Mouse (Mus musculus): ENCODE results near the gene Aanat.
"Not testable (repeated sequence)": the region's sequence is repeated elsewhere in the genome, so short reads cannot be mapped to it uniquely, and the experiment has no call there.

Gene Aanat

GRCm38 (mm10) chr11:116611168-116611567 is 24.9 kb downstream of the Aanat start:
- not testable (repeated sequence) for DNase-seq (ENCODE audit: low spot score in 2 of 2)

GRCm38 (mm10) chr11:116611883-116612282 is 25.7 kb downstream of the Aanat start:
- no peak for DNase-seq (ENCODE audit: low spot score in 2 of 2)

GRCm38 (mm10) chr11:116612554-116612953 is 26.3 kb downstream of the Aanat start:
- no peak for DNase-seq (ENCODE audit: low spot score in 2 of 2)

GRCm38 (mm10) chr11:116613234-116613633 is 27.0 kb downstream of the Aanat start:
- no peak for DNase-seq (ENCODE audit: low spot score in 2 of 2)

GRCm38 (mm10) chr11:116615735-116616437 is 29.7 kb downstream of the Aanat start:
- DNase-seq (ENCODE audit: low spot score in 2 of 2), result no peak

GRCm38 (mm10) chr11:116616438-116617118 is 30.3 kb downstream of the Aanat start:
- no peak for DNase-seq (ENCODE audit: low spot score in 2 of 2)

- DNase-seq (ENCODE audit: low spot score in 2 of 2), result no peak
Measured at GRCm38 (mm10) chr11:116617641-116618040, 31.4 kb downstream of the Aanat start.

- no peak for DNase-seq (ENCODE audit: low spot score in 2 of 2)
Measured at GRCm38 (mm10) chr11:116618666-116619065, 32.4 kb downstream of the Aanat start.

GRCm38 (mm10) chr11:116619156-116619555 is 32.9 kb downstream of the Aanat start:
- no peak for DNase-seq (ENCODE audit: low spot score in 2 of 2)

GRCm38 (mm10) chr11:116619561-116619960 is 33.3 kb downstream of the Aanat start:
- no peak for DNase-seq (ENCODE audit: low spot score in 2 of 2)

- DNase-seq (ENCODE audit: low spot score in 2 of 2), result no peak
Measured at GRCm38 (mm10) chr11:116620073-116620472, 33.8 kb downstream of the Aanat start.

- DNase-seq (ENCODE audit: low spot score in 2 of 2), result no peak
Measured at GRCm38 (mm10) chr11:116620559-116621253, 34.5 kb downstream of the Aanat start.

GRCm38 (mm10) chr11:116621258-116621704 is 35.0 kb downstream of the Aanat start:
- no peak for DNase-seq (ENCODE audit: low spot score in 2 of 2)

- DNase-seq (ENCODE audit: low spot score in 2 of 2), result no peak
Measured at GRCm38 (mm10) chr11:116623281-116624124, 37.3 kb downstream of the Aanat start.

GRCm38 (mm10) chr11:116624131-116624832 is 38.0 kb downstream of the Aanat start:
- no peak for DNase-seq (ENCODE audit: low spot score in 2 of 2)

- DNase-seq (ENCODE audit: low spot score in 2 of 2), result no peak
Measured at GRCm38 (mm10) chr11:116625081-116626000, 39.1 kb downstream of the Aanat start.

GRCm38 (mm10) chr11:116626299-116627071 is 40.3 kb downstream of the Aanat start, which contains the start of gene Rhbdf2:
Rhbdf2 (minus strand) TSS chr11:116627019.
- DNase-seq (ENCODE audit: low spot score in 2 of 2), result no peak

GRCm38 (mm10) chr11:116627072-116628020 is 41.1 kb downstream of the Aanat start:
- DNase-seq (ENCODE audit: low spot score in 2 of 2), result no peak
